Mouse (Mus musculus) spleen, postnatal 36 days (tissue): ENCODE results near the gene Gmfb.
"Not testable (repeated sequence)": the region's sequence is repeated elsewhere in the genome, so short reads cannot be mapped to it uniquely, and the experiment has no call there.

Experiments used
- DNase-seq, 2 experiments: peaks; one replicate each; pipeline ENCODE4 v3.0.0; 2022; ENCODE audit warnings: low spot score in 2 of 2, mixed read lengths in 1 of 2

The Gmfb gene

GRCm38 (mm10) chr14:46821873-46822716, at the start of gene Gmfb:
Gmfb (minus strand) TSS chr14:46822242.
- DNase-seq, result peak; percentile 93

GRCm38 (mm10) chr14:46862922-46863321, 40.9 kb upstream of the Gmfb start:
- DNase-seq, result no peak

GRCm38 (mm10) chr14:46853677-46854076, 31.6 kb upstream of the Gmfb start:
- no peak for DNase-seq

GRCm38 (mm10) chr14:46849769-46850168, 27.7 kb upstream of the Gmfb start:
- DNase-seq, result no peak

DNA sequence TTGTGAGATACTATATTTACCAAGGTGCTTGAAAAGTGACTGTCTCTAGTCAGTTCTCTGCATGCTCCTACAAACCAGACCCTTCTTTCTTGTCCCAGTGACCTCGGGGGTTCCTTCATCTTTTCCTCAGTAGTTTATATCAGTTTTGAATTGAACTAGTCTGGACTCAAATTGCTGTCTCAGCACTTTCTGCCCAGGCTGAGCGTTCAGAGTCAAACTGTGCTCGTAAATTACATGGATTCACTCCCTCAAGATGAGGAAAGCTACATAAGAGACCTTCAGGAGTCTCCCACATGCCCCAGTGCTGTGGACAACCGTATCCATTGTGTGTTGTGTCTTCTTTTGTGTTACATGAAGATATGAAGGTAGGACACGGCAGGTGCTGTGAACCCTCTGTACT, 26.7 kb upstream of the Gmfb start:
- DNase-seq, result no peak

- no peak for DNase-seq
These were observed 26.1 kb upstream of the Gmfb start for GRCm38 (mm10) chr14:46848063-46848590.

GRCm38 (mm10) chr14:46845706-46846105, 23.7 kb upstream of the Gmfb start:
- DNase-seq, result no peak

DNA sequence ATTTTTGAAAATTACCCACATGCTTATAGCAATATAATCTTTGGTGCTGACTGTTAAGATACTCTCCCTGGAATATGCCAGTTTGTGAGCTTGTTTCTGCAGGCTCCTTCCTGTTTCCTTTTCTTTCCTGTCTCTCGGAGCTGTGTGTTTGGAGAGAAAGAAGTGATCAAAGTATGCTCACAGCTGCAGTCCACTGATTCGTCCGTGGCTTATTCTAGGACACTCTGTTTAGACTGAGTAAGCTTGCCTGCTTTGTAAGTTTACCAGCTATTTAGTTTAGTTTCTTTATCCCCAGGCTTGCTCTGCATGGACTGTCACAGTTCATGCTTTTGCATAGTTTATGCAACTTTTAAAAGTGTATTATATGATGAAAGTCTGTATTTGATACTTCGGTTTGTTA, 17.3 kb upstream of the Gmfb start:
- no peak for DNase-seq

GRCm38 (mm10) chr14:46832354-46833272, 10.6 kb upstream of the Gmfb start:
- DNase-seq, result peak in 1 of 2 experiments; percentile 8

DNA sequence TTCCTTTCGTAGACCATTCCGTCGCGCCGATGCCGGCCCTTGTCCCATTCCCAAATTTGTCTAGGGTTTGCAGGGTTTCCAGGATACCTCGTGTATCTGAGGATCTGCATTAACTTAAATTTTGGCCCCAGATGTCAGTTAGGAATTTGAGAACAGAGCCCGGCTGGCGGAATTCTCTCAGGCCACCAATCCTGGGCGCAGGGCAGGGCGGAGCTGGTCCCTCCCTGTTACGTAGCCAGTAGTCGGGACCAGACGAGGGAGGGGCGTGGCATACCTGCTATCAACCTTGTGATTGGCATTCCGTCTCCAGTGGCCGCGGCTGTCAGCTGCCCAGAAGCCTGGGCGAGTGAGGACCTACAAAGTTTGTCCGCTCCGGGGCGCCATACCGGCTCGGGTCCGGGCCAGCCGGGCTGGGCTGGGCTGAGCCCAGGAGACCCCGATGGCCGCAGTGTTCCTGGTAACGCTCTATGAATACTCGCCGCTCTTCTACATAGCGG, 9.8 kb upstream of the Gmfb start, which contains the start of gene Cgrrf1:
Gene Cgrrf1 (plus strand): TSS at position 289 of the 497 bp plus-strand sequence.
- DNase-seq, result peak; percentile 96 to 97

DNA sequence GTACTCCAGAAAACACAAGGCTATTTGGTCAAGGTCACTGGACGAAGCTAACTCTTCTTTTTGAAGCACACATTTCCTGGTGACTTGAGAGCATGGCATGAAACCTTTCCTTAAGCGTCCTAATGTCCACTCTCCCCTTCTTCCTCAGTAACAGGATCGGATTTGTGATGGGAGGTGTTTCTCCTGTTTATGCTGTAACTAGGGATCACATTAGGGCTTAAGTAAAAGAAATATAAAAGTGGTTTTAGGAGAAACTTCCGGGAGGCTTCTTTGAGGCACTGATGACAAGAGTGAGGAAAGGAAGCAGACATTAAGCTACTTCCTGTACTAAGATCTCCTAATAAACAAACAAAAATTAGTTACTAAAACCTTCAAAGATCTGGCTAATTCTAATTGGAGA, 9.3 kb upstream of the Gmfb start:
- no peak for DNase-seq

- DNase-seq, result peak in 1 of 2 experiments; percentile 26
These were observed 5.4 kb upstream of the Gmfb start for GRCm38 (mm10) chr14:46827430-46827829.

GRCm38 (mm10) chr14:46823996-46824395, 2.0 kb upstream of the Gmfb start:
- no peak for DNase-seq

GRCm38 (mm10) chr14:46821271-46821872, 670 bp downstream of the Gmfb start:
- peak; percentile 15 to 29 for DNase-seq

DNA sequence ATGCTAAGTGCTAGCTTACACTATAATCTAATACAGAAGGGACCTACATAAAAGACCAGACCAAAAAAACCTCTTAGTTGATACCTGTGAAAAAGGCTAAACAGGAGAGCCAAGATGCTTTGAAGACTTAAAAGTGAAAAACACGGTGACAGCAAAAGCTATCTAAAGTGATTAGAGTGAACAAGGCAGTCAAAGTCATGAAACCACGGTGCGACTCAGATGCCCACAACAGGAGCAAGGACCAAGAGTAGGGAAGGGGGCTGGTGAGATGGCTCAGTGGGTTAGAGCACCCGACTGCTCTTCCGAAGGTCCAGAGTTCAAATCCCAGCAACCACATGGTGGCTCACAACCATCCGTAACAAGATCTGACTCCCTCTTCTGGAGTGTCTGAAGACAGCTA, 2.1 kb downstream of the Gmfb start:
- not testable (repeated sequence) for DNase-seq

GRCm38 (mm10) chr14:46818743-46819142, 3.3 kb downstream of the Gmfb start:
- DNase-seq, result no peak

DNA sequence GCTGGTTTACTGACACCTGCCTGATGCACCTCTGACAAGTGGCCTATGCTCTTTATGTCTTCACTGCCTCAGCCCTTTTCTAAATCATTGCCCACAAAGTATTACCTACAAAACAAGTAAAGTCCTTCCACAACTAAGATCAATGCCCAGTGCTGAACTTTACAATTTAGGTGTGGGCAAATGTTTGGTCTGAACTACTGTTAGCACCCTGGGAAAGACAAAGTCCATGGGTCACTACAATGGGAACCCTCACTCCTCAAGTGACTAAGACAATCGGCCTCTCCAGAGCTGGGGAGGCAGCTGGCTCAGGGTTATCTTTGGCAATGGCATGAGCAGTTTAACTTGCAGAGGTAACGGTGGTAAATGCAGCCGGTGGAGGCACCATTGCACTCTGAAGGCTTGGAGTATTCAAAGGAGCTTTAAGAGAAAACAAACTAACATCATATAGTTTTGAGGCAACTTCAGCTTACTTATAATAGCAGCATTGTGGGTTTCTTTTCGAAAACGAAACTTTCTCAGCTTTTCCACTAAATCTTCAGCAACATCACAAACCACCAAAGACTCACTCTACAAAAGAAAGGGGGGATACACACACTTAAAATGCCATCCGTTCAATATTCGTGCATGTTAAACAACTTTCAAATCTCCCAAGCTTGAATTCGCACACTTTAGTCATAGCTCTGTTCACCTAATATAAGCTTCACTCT, 5.0 kb downstream of the Gmfb start:
- DNase-seq, result no peak

DNA sequence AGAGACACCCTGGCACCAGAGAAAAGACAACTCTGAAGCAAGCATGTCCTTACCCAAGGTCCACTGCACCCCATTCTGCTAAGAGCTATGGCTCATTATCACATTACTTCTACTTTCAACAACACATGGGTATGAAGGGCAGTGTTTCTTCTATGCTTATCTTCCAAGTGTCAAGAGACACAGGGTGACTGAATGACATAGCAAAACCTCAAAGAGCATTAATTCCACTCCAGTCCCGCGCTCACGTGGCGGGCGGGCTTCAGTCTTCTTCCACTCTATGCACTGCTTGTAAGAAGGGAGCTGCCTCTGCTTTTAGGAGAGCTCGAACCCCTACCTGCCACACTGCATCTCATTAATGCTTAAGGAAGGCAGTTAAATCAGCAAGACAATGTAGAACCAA, 6.4 kb downstream of the Gmfb start:
- DNase-seq, result no peak

DNA sequence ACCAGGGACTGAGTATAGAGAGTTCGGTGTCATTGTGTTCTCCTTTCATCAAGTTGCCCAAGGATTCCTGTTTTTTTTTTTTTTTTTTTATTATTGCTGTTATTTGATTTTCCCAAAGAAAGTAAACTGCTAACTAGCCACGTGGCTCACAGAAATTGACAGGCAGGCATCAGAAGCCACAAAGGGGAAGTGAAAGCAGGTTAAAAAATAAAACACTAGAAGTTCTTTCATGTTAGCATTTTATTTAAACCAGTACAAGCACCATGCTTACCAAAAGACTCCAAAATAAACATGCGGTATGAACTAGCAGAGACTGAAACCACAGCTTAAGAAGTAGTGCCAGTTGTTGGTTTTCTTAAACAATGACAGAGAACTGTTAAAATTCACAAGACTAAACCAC, 14.1 kb downstream of the Gmfb start:
- peak; percentile 19 to 48 for DNase-seq

DNA sequence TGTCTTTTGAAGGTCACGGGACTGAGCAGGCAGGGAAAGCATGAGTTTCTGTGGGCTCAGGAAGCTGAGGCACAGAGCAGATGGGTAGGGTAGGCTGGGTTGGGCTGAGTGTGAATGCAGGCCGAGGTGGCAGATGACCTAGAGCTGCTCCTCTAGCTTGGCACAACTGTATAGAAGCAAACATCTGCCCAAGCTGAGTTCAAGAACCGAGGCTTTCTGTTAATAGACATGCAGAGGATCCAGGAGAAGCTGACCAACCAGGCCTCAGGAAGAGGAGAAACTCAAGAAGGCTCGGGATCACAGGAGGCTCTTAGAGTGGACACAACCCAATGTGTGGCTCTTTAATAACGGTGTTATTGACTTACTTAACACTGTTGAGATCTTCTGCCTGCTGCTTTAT, 15.9 kb downstream of the Gmfb start:
- no peak for DNase-seq

- no peak for DNase-seq
These were observed 18.3 kb downstream of the Gmfb start for GRCm38 (mm10) chr14:46803791-46804190.
